Mouse (Mus musculus) bone marrow macrophage, adult 2 months (primary cell): ENCODE measurements at regions not wholly inside any gene's neighbourhood (a gene's known extent, or its start where the extent isn't known, plus 50 kb on each side); places are given as distances from the start of the nearest gene placed in this dataset.

Experiments
- CTCF ChIP-seq: IDR thresholded peaks from 2 replicates; pipeline ENCODE4 v1.5.1; 2012; ENCODE audit warnings: low read depth, mild to moderate bottlenecking, low read length, moderate library complexity
- POLR2A ChIP-seq: IDR thresholded peaks from 2 replicates; pipeline ENCODE4 v1.6.1; 2012; ENCODE audit warnings: mild to moderate bottlenecking, low read depth, low read length, borderline replicate concordance

GRCm38 (mm10) chr7:96026781-96027418 is 144.1 kb upstream of the Tenm4 start:
- no peak for TF ChIP-seq POLR2A
- TF ChIP-seq CTCF: no peak
